Mouse (Mus musculus) kidney, adult 11 months (tissue): Measurements from ENCODE around the gene Junb.

Experiments
- DNase-seq: peaks from one replicate; pipeline ENCODE4 v3.0.0; 2022

The Junb gene

GRCm38 (mm10) chr8:84978248-84978940 is at the start of gene Junb:
TSS of gene Junb (minus strand) at chr8:84978718.
- DNase-seq: peak; percentile 97

- DNase-seq: no peak
Measured at GRCm38 (mm10) chr8:85027922-85028321, 49.4 kb upstream of the Junb start.

- DNase-seq: no peak
Measured at GRCm38 (mm10) chr8:85027516-85027855, 49.0 kb upstream of the Junb start.

DNA sequence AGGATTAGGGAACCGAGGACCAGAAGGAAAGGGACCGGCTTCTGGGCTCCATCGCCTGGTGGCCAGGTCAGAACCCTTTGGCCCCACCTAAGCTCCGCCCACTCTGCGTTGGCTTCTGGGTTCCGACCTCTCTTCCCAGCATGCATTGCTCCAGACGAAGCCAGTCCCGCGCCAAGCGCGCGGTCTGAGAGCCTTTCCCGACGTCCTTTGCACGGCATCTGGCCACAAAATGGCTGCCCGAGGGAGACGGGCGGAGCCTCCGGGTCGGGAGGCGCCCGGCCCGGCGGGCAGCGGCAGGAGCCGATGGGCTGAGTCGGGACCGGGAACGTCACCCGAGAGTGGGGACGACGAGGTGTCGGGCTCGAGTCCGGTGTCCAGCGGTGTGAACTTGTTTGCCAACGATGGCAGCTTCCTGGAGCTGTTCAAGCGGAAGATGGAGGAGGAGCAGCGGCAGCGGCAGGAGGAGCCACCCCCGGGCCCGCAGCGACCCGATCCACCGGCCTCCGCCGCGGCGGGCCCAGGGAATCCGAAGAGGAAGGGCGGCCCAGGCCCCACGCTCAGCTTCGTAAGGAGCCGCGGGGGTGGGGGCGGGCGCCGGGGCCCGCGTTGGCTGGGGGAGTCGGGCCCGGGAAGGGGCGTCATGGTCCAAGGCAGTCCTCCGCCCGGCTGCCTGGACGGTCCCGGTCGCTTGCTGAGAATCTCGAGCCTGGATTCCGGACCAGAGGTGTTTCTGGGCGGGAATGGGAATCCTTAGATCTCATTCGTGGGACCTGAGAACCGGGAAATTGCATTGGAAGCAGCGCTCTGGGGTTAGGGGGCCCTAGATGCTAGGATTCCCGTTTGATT is 48.4 kb upstream of the Junb start, which contains the start of gene Trir:
Gene Trir (plus strand): TSS at position 154 of the 846 bp plus-strand sequence.
- DNase-seq: peak; percentile 96

- DNase-seq: peak; percentile 91
Measured at GRCm38 (mm10) chr8:85025098-85025932, 46.8 kb upstream of the Junb start, which contains the start of gene Asna1. TSS of gene Asna1 (minus strand) at chr8:85025281.

GRCm38 (mm10) chr8:85023846-85024245 is 45.3 kb upstream of the Junb start:
- no peak for DNase-seq

- DNase-seq: no peak
Measured at GRCm38 (mm10) chr8:85021514-85022055, 43.1 kb upstream of the Junb start.

DNA sequence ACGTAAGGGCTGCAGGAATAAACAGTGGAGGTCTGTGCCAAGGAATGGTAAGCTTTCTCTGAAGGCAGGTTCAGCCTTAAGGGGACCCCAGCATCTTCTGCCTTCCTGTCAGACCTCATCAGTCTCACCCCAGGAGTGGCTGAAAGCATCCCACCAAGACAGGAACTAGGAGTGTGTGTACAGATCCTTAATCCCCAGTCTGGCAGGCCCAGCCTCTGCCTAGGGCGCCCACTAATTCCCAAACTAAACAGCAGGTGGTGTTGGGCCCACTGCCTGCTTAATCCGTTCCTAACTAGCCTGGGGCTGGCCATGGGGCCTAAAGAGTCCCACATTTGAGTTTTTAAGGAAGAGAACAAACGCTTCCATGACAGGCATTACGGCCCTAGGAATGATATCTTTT is 38.7 kb upstream of the Junb start:
- no peak for DNase-seq

DNA sequence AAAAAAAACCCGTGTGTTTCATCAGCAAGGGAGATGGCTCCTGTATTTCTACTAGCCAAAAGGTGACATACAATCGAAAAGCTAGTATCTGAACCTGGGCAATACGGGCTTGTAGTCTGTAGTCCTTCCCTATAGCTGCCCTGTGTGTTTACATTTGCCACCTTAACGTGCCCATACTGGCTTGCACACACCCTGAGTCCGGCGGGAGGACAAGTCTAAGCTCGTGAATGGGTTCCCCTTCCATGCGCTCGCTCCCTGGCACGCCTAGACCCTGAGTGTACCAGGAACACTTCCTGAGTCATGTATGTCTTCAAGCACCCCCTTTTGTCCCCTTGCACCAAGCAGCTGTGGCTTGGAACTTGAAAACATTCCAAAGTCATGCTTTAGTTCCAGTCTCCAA is 38.2 kb upstream of the Junb start:
- no peak for DNase-seq

GRCm38 (mm10) chr8:85014431-85014830 is 35.9 kb upstream of the Junb start, which contains the start of gene Best2:
TSS of gene Best2 (minus strand) at chr8:85014531.
- no peak for DNase-seq

GRCm38 (mm10) chr8:85013230-85013840 is 34.8 kb upstream of the Junb start:
- peak; percentile 73 for DNase-seq

DNA sequence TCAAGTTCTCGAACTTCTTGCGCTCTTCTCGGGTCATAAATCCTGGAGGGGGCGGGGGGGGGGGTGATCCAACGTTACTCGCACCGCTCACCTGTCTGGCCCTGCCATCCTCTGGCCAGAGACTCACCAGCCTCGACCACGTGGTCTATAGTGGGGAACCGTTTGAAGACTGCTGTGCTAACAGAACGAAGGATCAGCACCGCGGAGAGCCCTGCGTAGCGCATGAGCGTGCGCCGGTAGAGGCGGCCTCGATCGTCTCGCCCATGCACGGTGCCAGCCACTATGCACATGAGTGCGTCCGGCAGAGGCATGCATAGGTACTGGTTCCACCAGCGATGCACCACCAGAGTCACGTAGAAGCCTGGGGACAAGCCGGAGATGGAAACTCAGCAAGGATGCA is 32.7 kb upstream of the Junb start:
- no peak for DNase-seq

DNA sequence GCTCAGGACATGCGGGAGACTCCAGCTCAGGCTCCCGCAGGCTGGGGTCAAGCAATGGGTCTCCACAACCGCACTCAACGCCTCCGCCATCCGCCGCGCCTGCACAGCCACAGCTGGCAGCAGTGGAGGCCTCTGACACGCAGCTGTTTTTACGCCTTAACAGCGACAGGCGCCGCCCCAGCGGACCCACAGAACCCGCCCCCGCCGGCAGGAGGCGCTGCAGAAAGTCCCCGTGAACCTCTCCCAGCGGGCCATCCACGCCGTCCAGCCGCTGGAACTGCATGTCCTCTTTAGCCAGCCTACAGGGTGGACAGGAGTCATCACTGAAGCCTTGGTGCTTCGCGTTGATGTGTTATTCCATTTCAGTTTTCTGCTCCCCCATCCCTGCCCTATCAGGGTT is 29.2 kb upstream of the Junb start:
- no peak for DNase-seq

DNA sequence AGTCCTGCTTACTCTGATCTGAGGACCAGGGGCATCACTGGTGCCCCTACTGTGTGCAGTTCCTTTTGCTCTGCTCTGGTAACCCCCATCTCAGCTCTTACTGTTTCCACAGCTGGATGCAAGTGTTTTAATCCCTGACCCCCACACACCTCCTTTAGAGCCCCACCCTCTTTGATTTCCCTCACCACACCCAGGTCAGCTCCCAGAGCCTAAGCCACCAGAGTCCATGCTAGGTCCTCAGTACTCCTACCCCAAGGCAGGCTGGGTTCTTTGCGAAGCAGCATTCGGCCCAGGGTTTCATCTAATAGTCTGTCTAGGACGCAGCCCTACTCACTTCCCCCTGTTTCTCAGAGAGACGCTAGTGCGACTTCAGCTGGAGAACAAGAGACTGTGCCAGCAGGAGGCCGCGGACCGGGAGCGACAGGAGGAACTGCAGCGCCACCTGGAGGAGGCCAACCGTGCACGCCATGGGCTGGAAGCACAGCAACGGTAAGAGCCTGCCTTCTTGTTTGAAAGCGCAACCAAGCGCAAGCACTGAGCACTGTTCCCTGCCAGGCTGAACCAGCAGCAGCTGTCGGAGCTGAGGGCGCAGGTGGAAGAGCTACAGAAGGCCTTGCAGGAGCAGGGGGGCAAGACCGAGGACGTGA is 19.3 kb upstream of the Junb start:
- peak; percentile 77 for DNase-seq

DNA sequence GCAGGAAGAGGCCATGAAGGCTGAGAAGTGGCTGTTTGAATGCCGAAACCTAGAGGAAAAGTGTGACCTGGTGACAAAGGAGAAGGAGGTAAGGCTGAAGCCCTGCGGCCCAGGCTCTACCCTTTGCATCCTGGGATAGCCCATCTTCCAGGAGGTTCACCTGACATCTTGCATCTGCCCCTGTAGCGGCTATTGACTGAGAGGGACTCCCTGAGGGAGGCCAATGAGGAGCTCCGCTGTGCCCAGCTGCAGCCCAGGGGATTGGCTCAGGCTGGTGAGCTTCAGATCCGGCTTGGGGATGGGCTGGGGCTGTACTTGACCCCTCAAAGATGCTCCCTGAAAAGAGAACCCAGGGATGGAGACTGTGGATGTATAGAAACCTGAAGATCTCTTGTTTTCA is 18.5 kb upstream of the Junb start:
- no peak for DNase-seq

DNA sequence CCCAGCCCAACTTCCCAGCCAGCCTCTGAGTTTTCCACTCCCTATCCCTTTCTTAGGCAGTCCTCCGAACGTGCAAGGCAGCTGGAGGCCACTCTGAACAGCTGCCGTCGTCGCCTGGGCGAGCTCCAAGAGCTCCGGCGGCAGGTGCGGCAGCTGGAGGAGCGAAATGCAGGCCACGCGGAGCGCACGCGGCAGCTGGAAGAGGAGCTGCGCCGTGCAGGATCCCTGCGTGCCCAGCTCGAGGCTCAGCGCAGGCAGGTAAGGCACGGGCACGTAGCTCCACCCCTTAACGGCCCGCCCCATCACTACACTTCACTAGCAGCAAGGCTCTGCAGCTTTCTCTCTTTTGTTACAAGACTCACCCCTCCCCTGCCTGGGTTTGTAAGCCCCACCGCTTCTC is 17.2 kb upstream of the Junb start:
- DNase-seq: no peak

DNA sequence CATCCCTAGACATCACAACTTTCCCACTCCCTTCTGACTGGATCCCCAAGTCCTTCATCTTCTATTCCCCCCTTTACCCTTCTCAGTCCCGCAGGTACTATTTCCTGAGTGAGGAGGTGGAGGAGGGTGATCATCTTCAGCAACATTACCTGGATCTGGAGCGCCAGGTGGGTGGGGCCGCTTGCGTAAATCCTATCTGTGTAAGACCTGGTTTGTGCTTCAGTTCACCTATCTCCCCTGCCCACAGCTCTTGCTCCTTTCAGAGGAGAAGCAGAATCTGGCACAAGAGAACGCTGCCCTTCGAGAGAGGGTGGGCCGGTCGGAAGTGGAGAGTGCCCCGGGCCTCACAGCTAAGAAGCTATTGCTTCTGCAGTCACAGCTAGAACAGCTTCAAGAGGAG is 15.9 kb upstream of the Junb start:
- peak; percentile 2 for DNase-seq

DNA sequence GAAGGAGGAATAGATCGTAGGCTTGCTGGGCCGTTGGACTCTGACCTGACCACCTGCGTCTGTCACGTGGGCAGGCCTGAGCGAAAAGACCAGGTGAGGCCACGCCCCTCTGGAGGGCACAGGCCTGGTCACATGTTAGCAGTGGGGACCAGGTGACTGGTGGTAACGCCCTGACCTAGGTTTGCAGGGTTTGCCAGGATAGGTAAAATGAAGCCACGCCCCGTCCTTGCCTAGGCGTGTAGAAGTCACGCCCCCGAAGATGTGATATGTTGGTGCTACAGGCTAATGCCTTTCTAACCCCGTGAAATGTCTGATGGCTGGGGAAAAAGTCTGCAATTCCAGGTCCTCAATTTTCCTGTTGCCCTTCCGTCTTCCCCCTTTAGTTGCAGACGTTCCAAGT is 12.3 kb upstream of the Junb start:
- DNase-seq: peak; percentile 98

DNA sequence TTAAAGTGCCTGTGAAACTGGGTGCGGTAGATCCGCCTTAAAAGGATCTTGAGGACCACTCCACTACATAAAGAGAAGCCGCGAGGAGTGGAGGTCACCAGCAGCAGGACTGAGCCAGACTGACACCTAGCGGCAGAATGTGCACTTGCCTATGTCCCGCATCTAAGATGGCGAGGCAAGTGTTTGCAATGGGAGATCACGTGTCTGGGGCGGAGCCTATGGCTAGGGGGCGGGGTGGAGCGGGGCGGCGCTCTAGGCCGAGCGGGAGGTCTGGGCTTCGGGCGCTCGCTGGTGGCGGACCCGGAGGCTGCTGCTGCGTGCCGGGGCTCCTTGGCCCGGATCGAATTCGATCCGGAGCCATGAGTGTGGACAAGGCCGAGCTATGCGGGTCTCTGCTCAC is 11.8 kb upstream of the Junb start, which contains the start of gene Hook2:
Gene Hook2 (plus strand): TSS at position 255 of the 400 bp plus-strand sequence.
- peak; percentile 98 for DNase-seq

DNA sequence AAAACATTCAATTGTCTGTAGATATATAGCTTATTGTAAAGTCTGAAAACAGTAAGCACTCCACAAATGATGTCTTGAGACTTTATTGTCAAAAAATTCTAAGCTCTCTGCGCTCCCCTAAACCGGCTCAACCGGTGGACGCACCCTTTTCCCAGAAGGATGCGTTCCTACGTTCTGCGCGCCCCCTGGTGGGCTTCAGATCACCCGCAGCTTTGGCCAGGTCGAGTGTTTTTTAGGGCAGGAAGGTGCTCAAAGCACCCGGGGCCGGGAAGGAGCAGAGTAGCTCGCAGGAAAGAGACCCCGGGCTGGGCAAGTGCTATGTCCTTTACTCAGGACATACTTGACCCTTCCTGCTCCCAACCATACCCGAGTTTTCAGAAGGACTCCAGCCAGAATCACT is 11.3 kb upstream of the Junb start:
- peak; percentile 89 for DNase-seq

- DNase-seq: peak; percentile 95
Measured at GRCm38 (mm10) chr8:84989311-84989731, 10.8 kb upstream of the Junb start.

DNA sequence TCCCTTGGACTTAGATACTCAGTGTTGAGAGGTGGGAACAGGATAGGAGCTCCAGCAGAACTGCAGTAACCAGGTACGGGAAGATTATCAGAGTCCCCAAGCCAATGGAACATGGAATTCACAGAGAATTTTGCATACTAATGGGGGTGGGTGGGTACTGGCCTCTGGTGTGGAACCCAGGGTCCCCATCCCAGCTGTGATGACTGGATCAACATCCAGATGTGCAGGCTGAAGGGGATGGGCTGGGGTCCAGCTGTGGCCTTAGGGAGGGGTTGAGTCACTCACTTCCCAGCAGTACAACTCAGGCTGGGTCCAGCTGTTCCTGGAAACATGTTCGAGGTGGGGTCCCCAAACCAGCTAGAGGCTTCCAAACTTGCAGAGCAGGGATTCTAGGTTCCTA is 9.4 kb upstream of the Junb start:
- DNase-seq: no peak
